Mouse (Mus musculus): ENCODE measurements around the gene Csrp1.

DNA sequence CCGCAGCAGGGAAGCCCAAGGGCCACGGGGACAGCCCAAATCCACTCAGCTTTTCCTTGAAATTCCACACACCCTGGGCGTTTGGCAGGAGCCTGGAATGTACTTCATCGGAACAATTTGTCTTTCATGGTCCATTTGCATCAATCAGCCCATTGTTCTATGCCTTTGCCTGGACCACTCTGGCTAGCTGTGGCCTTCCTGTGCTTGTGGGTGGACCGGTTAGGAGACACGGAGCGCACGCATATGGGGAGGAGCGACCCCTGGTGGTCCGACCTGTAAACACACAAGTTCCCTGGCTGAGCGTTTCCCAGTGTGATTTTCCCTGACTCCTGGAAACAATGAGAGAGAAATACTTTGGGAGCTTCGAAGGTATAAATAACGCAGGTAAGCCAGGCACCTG lies 61.4 kb downstream of the Csrp1 start:
- TF ChIP-seq TAL1 (IDR thresholded peaks at IDR 0.05; ENCODE audit: low read length) (no peak), GATA1 (IDR thresholded peaks at IDR 0.05; ENCODE audit: low read length) (no peak)

Data from erythroblast, embryonic 14.5 days (primary cell).